Mouse (Mus musculus) thymus, adult 2 months (tissue): ENCODE results near the gene Spsb3. TPM values are rescaled to one million over a fixed set of nuclear protein-coding genes. Genes with fewer than 3 reads are reported as not detected.

Experiments used
- DNase-seq: peaks from one replicate; pipeline ENCODE4 v3.0.0; 2021
- H3K27ac ChIP-seq: fragments of 200-500 bp; 2 replicates; pipeline ENCODE4 v1.5.1; 2012; ENCODE audit warnings: low read length, control low read depth; ENCODE audit not compliant: control insufficient read depth, insufficient read depth
- H3K27me3 ChIP-seq: fragments of 200-500 bp; 2 replicates; pipeline ENCODE4 v1.6.1; 2012; ENCODE audit warnings: mild to moderate bottlenecking, low read length, moderate library complexity, mixed read lengths; ENCODE audit not compliant: control insufficient read depth, insufficient read depth
- H3K36me3 ChIP-seq: fragments of 200-500 bp; 2 replicates; pipeline ENCODE4 v1.6.1; 2012; ENCODE audit warnings: mild to moderate bottlenecking, low read length, moderate library complexity; ENCODE audit not compliant: control insufficient read depth, insufficient read depth
- H3K4me1 ChIP-seq: fragments of 200-500 bp; replicated peaks from 2 replicates; pipeline ENCODE4 v1.6.1; 2012; ENCODE audit warnings: low read length; ENCODE audit not compliant: control insufficient read depth, insufficient read depth
- H3K4me3 ChIP-seq: fragments of 200-500 bp; 2 replicates; pipeline ENCODE4 v1.5.1; 2012; ENCODE audit warnings: mild to moderate bottlenecking, low read length, control low read depth, moderate library complexity; ENCODE audit not compliant: control insufficient read depth, insufficient read depth
- CTCF ChIP-seq: fragments of 200-500 bp; IDR thresholded peaks from 2 replicates; pipeline ENCODE4 v1.5.1; 2012; ENCODE audit warnings: mild to moderate bottlenecking, control low read depth, low read length, moderate library complexity, borderline replicate concordance; ENCODE audit not compliant: control insufficient read depth, poor library complexity, insufficient read depth; ENCODE audit errors: extremely low read depth
- POLR2A ChIP-seq: fragments of 200-500 bp; IDR thresholded peaks from 2 replicates; pipeline ENCODE4 v1.6.1; 2012; ENCODE audit warnings: mild to moderate bottlenecking, low read length, control low read depth, moderate library complexity; ENCODE audit not compliant: control insufficient read depth, poor library complexity, insufficient read depth; ENCODE audit errors: extremely low read depth
- WGBS: fragments of 180-500 bp; shearing (Covaris S2); methylation state at CpG from one replicate; pipeline ENCODE4 v1.1.7; 2018; 5-methylcytosine and 5-hydroxymethylcytosine counted together
- polyA plus RNA-seq: library from polyadenylated mRNA; depleted of rRNA; stranded (reverse); fragments of >200 nt; gene quantifications from 2 replicates; pipeline ENCODE4 v1.2.3, GENCODE M21; 2012

The Spsb3 gene
- polyA plus RNA-seq, 1 experiment, result 274 TPM

DNA sequence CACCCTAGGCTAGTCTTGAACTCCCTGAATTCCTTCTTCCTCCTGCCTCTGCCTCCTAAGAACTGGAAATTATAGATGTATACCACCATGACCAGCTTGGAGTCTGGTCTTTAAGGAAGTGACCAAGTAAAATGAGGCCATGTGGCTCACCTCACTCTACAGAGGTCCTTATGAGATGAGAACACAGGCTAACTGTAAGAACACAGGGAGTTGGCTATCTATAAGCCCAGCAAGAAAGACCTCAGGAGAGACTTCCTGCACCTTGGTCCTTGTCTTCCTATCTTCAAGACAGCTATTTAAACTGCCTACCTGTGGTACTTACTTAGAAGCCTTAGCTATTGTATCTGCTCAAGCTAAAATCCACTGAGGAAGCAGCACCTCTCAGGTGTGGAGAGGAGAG lies 27.5 kb downstream of the Spsb3 start:
- no peaks in the 10 kb centered on the region for H3K27me3 ChIP-seq
- H3K4me1 ChIP-seq, result no peaks in the 10 kb centered on the region
- DNase-seq, result no peak
- peaks cover 71% of the 10 kb centered on the region for H3K36me3 ChIP-seq
- no peak overlapping the region for H3K27ac ChIP-seq
- H3K4me3 ChIP-seq, result no peak overlapping the region
- TF ChIP-seq CTCF (no peak), POLR2A (no peak)

DNA sequence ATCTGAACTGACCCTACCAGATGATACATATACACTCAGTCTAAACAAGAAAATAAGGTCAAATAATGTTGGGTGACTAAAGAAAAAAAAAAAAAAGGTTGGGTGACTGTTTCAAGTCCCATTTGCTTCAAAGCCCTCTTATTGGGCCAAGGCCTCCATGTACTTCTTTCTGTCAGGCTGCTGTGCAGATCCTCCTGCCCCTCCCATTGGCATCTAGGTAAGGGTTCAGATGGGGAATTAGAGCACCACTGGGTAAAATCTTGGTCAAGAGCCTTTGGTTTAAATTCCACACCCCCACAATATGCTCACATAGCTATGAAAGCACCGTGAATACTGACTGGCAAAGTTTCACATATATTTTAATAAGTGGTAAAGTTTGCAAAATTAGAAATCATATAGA lies 36.8 kb downstream of the Spsb3 start:
- DNase-seq, result no peak
- 95% methylated on average over 1 of the region's 1 CpGs for WGBS
- H3K4me3 ChIP-seq, result no peak overlapping the region
- no peak overlapping the region for H3K27ac ChIP-seq
- H3K36me3 ChIP-seq, result peaks cover 62% of the 10 kb centered on the region
- TF ChIP-seq POLR2A (no peak), CTCF (no peak)
- H3K27me3 ChIP-seq, result no peaks in the 10 kb centered on the region
- no peaks in the 10 kb centered on the region for H3K4me1 ChIP-seq

DNA sequence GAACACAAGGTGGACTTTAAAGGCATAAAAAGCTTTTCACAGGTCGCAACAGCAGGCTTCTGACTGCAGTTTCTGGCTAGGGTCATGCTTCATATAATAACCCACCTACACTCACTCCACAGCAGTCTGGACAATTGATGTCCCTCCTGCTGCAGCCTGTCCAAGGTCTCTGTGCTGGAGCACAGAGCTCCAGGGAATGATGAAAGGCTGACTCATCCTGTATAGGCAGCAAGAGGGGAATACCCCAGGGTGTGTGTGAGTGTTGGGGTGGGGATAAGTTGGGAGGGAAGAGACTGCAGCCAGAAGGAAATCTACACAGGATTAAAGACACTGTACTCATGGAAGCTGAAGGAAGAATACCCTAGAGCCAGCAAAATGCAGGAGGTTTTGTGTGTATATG lies 43.1 kb downstream of the Spsb3 start:
- TF ChIP-seq CTCF (no peak), POLR2A (no peak)
- H3K27ac ChIP-seq, result no peak overlapping the region
- H3K36me3 ChIP-seq, result peaks cover 16% of the 10 kb centered on the region
- no peaks in the 10 kb centered on the region for H3K4me1 ChIP-seq
- H3K4me3 ChIP-seq, result no peak overlapping the region
- no peaks in the 10 kb centered on the region for H3K27me3 ChIP-seq
- WGBS, result 100% methylated on average over 1 of the region's 1 CpGs
- DNase-seq, result no peak

DNA sequence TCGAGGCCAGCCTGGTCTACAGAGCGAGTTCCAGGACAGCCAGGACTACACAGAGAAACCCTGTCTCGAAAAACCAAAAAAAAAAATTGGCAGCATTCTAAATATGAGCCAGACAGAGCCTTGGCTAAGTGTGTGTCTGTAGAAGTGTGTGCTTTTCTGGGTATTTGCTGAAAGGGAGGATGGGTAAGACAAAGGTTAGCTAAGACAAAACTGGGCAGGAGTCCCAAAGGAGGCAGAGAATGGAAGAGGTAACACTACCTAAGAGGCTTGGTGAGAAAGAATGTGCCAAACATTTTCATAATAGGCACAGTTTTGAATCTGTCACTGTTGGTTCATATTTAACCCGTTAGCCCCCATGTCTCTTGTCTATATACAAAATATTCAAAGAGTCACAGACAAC lies 46.0 kb downstream of the Spsb3 start:
- Histone ChIP-seq H3K27me3 (no peaks in the 10 kb centered on the region), H3K36me3 (peaks cover 3% of the 10 kb centered on the region; the same call in 1 of the 2 replicates), H3K4me1 (peaks cover 7% of the 10 kb centered on the region), H3K4me3 (no peak overlapping the region), H3K27ac (no peak overlapping the region)
- DNase-seq, result no peak
- no peak for TF ChIP-seq CTCF
- no peak for TF ChIP-seq POLR2A
- 90% methylated on average over 4 of the region's 4 CpGs for WGBS

DNA sequence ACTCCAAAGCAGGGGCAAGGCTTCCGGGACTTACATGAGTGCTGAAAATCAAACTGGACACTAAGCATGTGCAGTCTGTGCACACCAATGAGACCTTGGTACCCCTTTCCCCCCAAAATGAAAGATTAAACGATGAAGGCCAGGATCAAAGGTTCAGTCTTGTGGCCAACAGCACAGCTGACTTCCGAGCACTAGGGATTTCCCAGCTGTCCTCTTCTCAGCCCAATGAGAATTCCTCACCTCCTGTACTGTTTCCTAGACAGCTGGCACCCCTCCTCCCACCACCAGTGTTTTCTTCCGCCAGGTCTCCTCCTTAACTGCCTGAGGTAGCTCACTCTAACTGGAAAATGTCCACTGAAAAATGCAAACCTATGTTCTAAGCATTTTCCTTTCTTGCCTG lies 46.7 kb downstream of the Spsb3 start:
- WGBS, result 90% methylated on average over 4 of the region's 4 CpGs
- Histone ChIP-seq H3K4me1 (peaks cover 7% of the 10 kb centered on the region), H3K27me3 (no peaks in the 10 kb centered on the region), H3K36me3 (no peaks in the 10 kb centered on the region), H3K27ac (no peak overlapping the region), H3K4me3 (no peak overlapping the region)
- DNase-seq, result no peak
- TF ChIP-seq CTCF (no peak), POLR2A (no peak)

DNA sequence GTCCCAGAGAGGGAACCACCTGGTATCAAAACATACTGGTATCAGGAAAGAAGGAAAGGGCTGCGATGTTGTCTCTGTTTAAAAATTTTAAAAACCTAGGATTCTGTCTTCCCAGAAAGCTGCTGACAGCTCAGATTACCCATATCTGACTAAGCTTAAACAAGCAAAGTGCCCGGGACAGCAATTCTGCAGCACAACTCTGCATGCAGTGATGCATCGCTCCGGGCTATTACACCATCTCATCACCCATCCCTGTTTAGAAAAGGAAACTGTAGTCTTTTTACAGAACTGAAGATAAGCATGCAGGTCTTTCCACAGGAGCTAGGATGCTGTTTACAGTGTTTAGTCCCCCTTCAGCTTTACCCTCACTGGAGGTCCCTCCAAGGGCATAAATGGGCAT lies 48.5 kb downstream of the Spsb3 start:
- H3K36me3 ChIP-seq, result no peaks in the 10 kb centered on the region
- H3K27ac ChIP-seq, result no peak overlapping the region
- 90% methylated on average over 4 of the region's 4 CpGs for WGBS
- TF ChIP-seq CTCF (no peak), POLR2A (no peak)
- DNase-seq, result no peak
- H3K4me1 ChIP-seq, result peaks cover 7% of the 10 kb centered on the region
- no peaks in the 10 kb centered on the region for H3K27me3 ChIP-seq
- H3K4me3 ChIP-seq, result no peak overlapping the region

DNA sequence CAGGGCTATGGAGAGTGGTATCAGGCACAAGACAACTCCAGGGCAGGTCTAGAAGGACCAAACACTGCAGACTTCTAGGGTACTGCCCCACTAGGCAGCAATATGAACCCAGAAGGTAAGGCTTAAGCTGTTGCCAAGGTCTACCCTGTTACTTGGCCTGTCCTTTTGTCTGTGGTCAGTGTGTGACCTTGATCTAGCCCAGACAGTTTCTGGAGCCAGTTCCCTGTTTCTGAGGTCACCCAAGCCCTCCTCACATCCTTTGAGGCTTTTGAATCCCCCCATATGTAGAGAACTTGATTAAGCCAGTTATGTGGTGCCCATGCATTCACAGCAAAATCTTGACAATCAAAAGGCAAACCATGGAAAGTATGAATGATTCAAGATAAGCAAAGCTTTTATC lies 49.2 kb downstream of the Spsb3 start:
- TF ChIP-seq POLR2A (no peak), CTCF (no peak)
- H3K4me1 ChIP-seq, result peaks cover 7% of the 10 kb centered on the region
- no peak for DNase-seq
- no peak overlapping the region for H3K4me3 ChIP-seq
- H3K27ac ChIP-seq, result no peak overlapping the region
- no peaks in the 10 kb centered on the region for H3K27me3 ChIP-seq
- no peaks in the 10 kb centered on the region for H3K36me3 ChIP-seq
